Mouse (Mus musculus) adrenal gland, postnatal 25 days (tissue): ENCODE data around the gene Fam208b. TPM values are rescaled to one million over a fixed set of nuclear protein-coding genes. Genes with fewer than 3 reads are reported as not detected.

Experiments
- DNase-seq: peaks from one replicate; pipeline ENCODE4 v3.0.0; 2021; ENCODE audit warnings: mixed read lengths
- long read RNA-seq: library from polyadenylated mRNA; stranded (forward); transcript quantifications from one replicate; pipeline ENCODE4 v2.0.0, GENCODE M21; 2021
- total RNA-seq: library from RNA; stranded (reverse); gene quantifications from 2 replicates; pipeline ENCODE4 v1.2.3, GENCODE M21; 2021

Fam208b gene
- 27.0 and 29.7 TPM in 2 replicates for total RNA-seq
- long read RNA-seq, full-length matches to known transcripts = 1 of 4 reads
- long read RNA-seq, partial matches to known transcripts = 1 of 4 reads
- long read RNA-seq, other reads (novel, unspliced or antisense) = 2 of 4 reads

GRCm38 (mm10) chr13:3610795-3611438, at the start of gene Fam208b:
Gene Fam208b, minus strand, starts transcription at chr13:3611108.
- peak; percentile 98 for DNase-seq

GRCm38 (mm10) chr13:3659163-3660160, 48.6 kb upstream of the Fam208b start:
- no peak for DNase-seq

GRCm38 (mm10) chr13:3654432-3654831, 43.5 kb upstream of the Fam208b start:
- DNase-seq = no peak

GRCm38 (mm10) chr13:3650569-3650968, 39.7 kb upstream of the Fam208b start:
- no peak for DNase-seq

- no peak for DNase-seq
Observed at GRCm38 (mm10) chr13:3646566-3646965, 35.7 kb upstream of the Fam208b start.

GRCm38 (mm10) chr13:3645919-3646318, 35.0 kb upstream of the Fam208b start:
- DNase-seq = no peak

- no peak for DNase-seq
Observed at GRCm38 (mm10) chr13:3644871-3645270, 34.0 kb upstream of the Fam208b start.

- no peak for DNase-seq
Observed at GRCm38 (mm10) chr13:3642538-3642937, 31.6 kb upstream of the Fam208b start.

GRCm38 (mm10) chr13:3642049-3642448, 31.1 kb upstream of the Fam208b start:
- peak; percentile 16 for DNase-seq

- no peak for DNase-seq
Observed at GRCm38 (mm10) chr13:3636797-3637196, 25.9 kb upstream of the Fam208b start.

- DNase-seq = no peak
Observed at GRCm38 (mm10) chr13:3635076-3635475, 24.2 kb upstream of the Fam208b start.

- DNase-seq = peak; percentile 90
Observed at GRCm38 (mm10) chr13:3633895-3634811, 23.2 kb upstream of the Fam208b start, which contains the start of gene Asb13. Gene Asb13, plus strand, starts transcription at chr13:3634032.

- no peak for DNase-seq
Observed at GRCm38 (mm10) chr13:3633131-3633530, 22.2 kb upstream of the Fam208b start.

- DNase-seq = no peak
Observed at GRCm38 (mm10) chr13:3632551-3632950, 21.6 kb upstream of the Fam208b start.

- no peak for DNase-seq
Observed at GRCm38 (mm10) chr13:3628102-3628501, 17.2 kb upstream of the Fam208b start.

- DNase-seq = no peak
Observed at GRCm38 (mm10) chr13:3627139-3627538, 16.2 kb upstream of the Fam208b start.

- DNase-seq = peak; percentile 35
Observed at GRCm38 (mm10) chr13:3610118-3610794, 652 bp downstream of the Fam208b start.

GRCm38 (mm10) chr13:3609780-3610117, 1.2 kb downstream of the Fam208b start:
- DNase-seq = no peak

GRCm38 (mm10) chr13:3596232-3596631, 14.7 kb downstream of the Fam208b start:
- DNase-seq = no peak

- DNase-seq = no peak
Observed at GRCm38 (mm10) chr13:3594311-3594710, 16.6 kb downstream of the Fam208b start.

GRCm38 (mm10) chr13:3590789-3591188, 20.1 kb downstream of the Fam208b start:
- DNase-seq = no peak
